Mouse (Mus musculus) left cerebral cortex, postnatal 25 days (tissue): ENCODE results near the gene Slc25a51. TPM values are rescaled to one million over a fixed set of nuclear protein-coding genes. Genes with fewer than 3 reads are reported as not detected.
"Not testable (repeated sequence)": the region's sequence is repeated elsewhere in the genome, so short reads cannot be mapped to it uniquely, and the experiment has no call there.

Source experiments
- DNase-seq, 2 experiments: peaks; one replicate each; pipeline ENCODE4 v3.0.0; 2022; ENCODE audit warnings: low spot score in 2 of 2, mixed read lengths in 1 of 2
- intact Hi-C: fragments of 180-260 bp; cut with DNase I; formaldehyde crosslinking; loops from one replicate; pipeline ENCODE4 v1.15.1; 2025
- total RNA-seq, 2 experiments: library from RNA; stranded (reverse); gene quantifications; 2 replicates each; pipeline ENCODE4 v1.2.3; 2021

The Slc25a51 gene
- total RNA-seq, 2 experiments from 2014 or later, result 118 to 120 TPM

- intact Hi-C loops, result loop anchor here (10.0 kb wide), 2 partner anchors 311 to 729 kb away; partner anchors contain the start of genes Ncbp1 and Tstd2
- no peak for DNase-seq
These were observed 3.3 kb downstream of the Slc25a51 start for GRCm38 (mm10) chr4:45405315-45405714.

GRCm38 (mm10) chr4:45404086-45404485 is 4.5 kb downstream of the Slc25a51 start:
- no peak for DNase-seq
- intact Hi-C loops, result loop anchor here (10.0 kb wide), 2 partner anchors 309 to 731 kb away; partner anchors contain the start of genes Ncbp1 and Tstd2

GRCm38 (mm10) chr4:45403499-45403878 is 5.1 kb downstream of the Slc25a51 start:
- intact Hi-C loops, result loop anchor here (10.0 kb wide), 2 partner anchors 309 to 731 kb away; partner anchors contain the start of genes Ncbp1 and Tstd2
- DNase-seq, result no peak

- intact Hi-C loops, result loop anchor here (10.0 kb wide), 2 partner anchors 308 to 732 kb away; partner anchors contain the start of genes Ncbp1 and Tstd2
- no peak for DNase-seq
These were observed 5.6 kb downstream of the Slc25a51 start for GRCm38 (mm10) chr4:45402878-45403498.

- DNase-seq, result no peak
- intact Hi-C loops, result loop anchor here (10.0 kb wide), 2 partner anchors 307 to 733 kb away; partner anchors contain the start of genes Ncbp1 and Tstd2
These were observed 6.3 kb downstream of the Slc25a51 start for GRCm38 (mm10) chr4:45402281-45402680.

- DNase-seq, result no peak
- intact Hi-C loops, result loop anchor here (10.0 kb wide), 2 partner anchors 305 to 735 kb away; partner anchors contain the start of genes Ncbp1 and Tstd2
These were observed 8.9 kb downstream of the Slc25a51 start for GRCm38 (mm10) chr4:45399421-45400210.

GRCm38 (mm10) chr4:45398315-45398714 is 10.3 kb downstream of the Slc25a51 start:
- DNase-seq, intact Hi-C loops: not testable (repeated sequence)

- DNase-seq, intact Hi-C loops: not testable (repeated sequence)
These were observed 12.4 kb downstream of the Slc25a51 start for GRCm38 (mm10) chr4:45396211-45396610.

- intact Hi-C loops, result no loop called here
- DNase-seq, result no peak
These were observed 14.9 kb downstream of the Slc25a51 start for GRCm38 (mm10) chr4:45393658-45394057.

- no peak for DNase-seq
- intact Hi-C loops, result no loop called here
These were observed 15.6 kb downstream of the Slc25a51 start for GRCm38 (mm10) chr4:45392994-45393393.

GRCm38 (mm10) chr4:45392572-45392971 is 16.0 kb downstream of the Slc25a51 start:
- DNase-seq, result no peak
- intact Hi-C loops, result no loop called here

GRCm38 (mm10) chr4:45392099-45392498 is 16.5 kb downstream of the Slc25a51 start:
- no peak for DNase-seq
- intact Hi-C loops, result no loop called here

- intact Hi-C loops, DNase-seq: not testable (repeated sequence)
These were observed 21.3 kb downstream of the Slc25a51 start for GRCm38 (mm10) chr4:45387296-45387695.

GRCm38 (mm10) chr4:45382133-45382532 is 26.4 kb downstream of the Slc25a51 start:
- DNase-seq, intact Hi-C loops: not testable (repeated sequence)

GRCm38 (mm10) chr4:45380903-45381580 is 27.5 kb downstream of the Slc25a51 start:
- intact Hi-C loops, DNase-seq: not testable (repeated sequence)

- no peak for DNase-seq
- intact Hi-C loops, result no loop called here
These were observed 32.0 kb downstream of the Slc25a51 start for GRCm38 (mm10) chr4:45376573-45376972.

GRCm38 (mm10) chr4:45374879-45375278 is 33.7 kb downstream of the Slc25a51 start:
- no peak for DNase-seq
- intact Hi-C loops, result no loop called here

- DNase-seq, result no peak
- intact Hi-C loops, result no loop called here
These were observed 37.3 kb downstream of the Slc25a51 start for GRCm38 (mm10) chr4:45371261-45371660.

GRCm38 (mm10) chr4:45356653-45357052 is 51.9 kb downstream of the Slc25a51 start:
- intact Hi-C loops, result no loop called here
- DNase-seq, result no peak
